Mouse (Mus musculus): ENCODE measurements around the gene Nkx2-4. TPM values are rescaled to one million over a fixed set of nuclear protein-coding genes. Genes with fewer than 3 reads are reported as not detected.

Nkx2-4 gene
- polyA plus RNA-seq, 1 experiment from 2014 or later: not detected

Other genes starting within 250 kb of the Nkx2-4 start
- 27.9 and 35.7 TPM in 2 replicates for gene Kiz, start 229.6 kb downstream of the Nkx2-4 start, polyA plus RNA-seq (2014; fragmentation: Nextera tagmentation; extraction: Ambion mirVana)
- 83.9 and 105 TPM in 2 replicates for gene Xrn2, start 72.4 kb downstream of the Nkx2-4 start, polyA plus RNA-seq (2014; fragmentation: Nextera tagmentation; extraction: Ambion mirVana)
- gene Nkx2-2, start 108.8 kb upstream of the Nkx2-4 start, polyA plus RNA-seq (2014; fragmentation: Nextera tagmentation; extraction: Ambion mirVana): not detected in 2 replicates

All from kidney, embryonic 14.5 days (tissue).